Mouse (Mus musculus): ENCODE data around the gene Olfr159.

GRCm38 (mm10) chr4:43729794-43730550 is 40.8 kb downstream of the Olfr159 start, which contains the start of gene Spaar:
- TF ChIP-seq CTCF (IDR thresholded peaks at IDR 0.05; ENCODE audit: borderline replicate concordance, insufficient read depth, low read depth, low read length) (no peak), POLR2A (IDR thresholded peaks at IDR 0.05; ENCODE audit: borderline replicate concordance, insufficient read depth, low read length) (no peak)

All from cerebellum, adult 2 months (tissue).